Mouse (Mus musculus): ENCODE data around the gene Nupl1. TPM values are rescaled to one million over a fixed set of nuclear protein-coding genes. Genes with fewer than 3 reads are reported as not detected.

Gene Nupl1
- polyA plus RNA-seq, 1 experiment from 2014 or later, result not detected

DNA sequence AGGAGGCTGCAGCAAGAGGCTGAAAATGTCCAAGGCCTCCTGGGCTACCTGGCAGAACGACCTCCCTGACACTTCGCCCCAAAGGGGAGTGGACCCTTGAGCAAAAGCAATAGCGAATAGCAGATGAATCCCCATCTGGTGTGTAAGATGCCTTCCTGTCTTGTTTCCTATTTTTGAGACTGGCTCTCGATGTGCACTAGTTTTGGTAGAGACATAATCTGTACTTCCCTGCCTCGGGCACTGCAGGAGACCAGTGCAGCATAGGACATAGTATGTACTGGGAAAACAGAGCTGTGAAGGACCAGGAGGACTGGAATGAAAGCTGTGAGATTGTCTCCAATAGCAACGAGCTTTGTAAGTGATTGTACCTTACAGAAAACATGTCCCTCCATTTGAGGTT is 22.1 kb upstream of the Nupl1 start:
- H3K4me1 ChIP-seq (ENCODE audit: control insufficient read depth, insufficient read depth, low read length), result no peaks in the 10 kb centered on the region
- H3K4me3 ChIP-seq (ENCODE audit: low read depth, low read length), result no peak overlapping the region
- H3K9me3 ChIP-seq (ENCODE audit: control insufficient read depth, low read length), result no peaks in the 10 kb centered on the region
- no peaks in the 10 kb centered on the region for H3K27me3 ChIP-seq (replicated peaks; ENCODE audit: control insufficient read depth, insufficient read depth, low read length)
- H3K4me2 ChIP-seq (ENCODE audit: low read depth, low read length), result no peak overlapping the region
- DNase-seq (ENCODE audit: low spot score) (no peak), ATAC-seq (ENCODE audit: low read depth) (no peak)
- H3K36me3 ChIP-seq (ENCODE audit: control insufficient read depth, insufficient read depth, low read length), result peaks cover 4% of the 10 kb centered on the region; the same call in 1 of the 2 replicates
- no peak overlapping the region for H3K27ac ChIP-seq (replicated peaks; ENCODE audit: low read depth, low read length)
- 79% methylated on average over 6 of the region's 6 CpGs for WGBS
- H3K9ac ChIP-seq (ENCODE audit: low read depth, low read length), result no peak overlapping the region

DNA sequence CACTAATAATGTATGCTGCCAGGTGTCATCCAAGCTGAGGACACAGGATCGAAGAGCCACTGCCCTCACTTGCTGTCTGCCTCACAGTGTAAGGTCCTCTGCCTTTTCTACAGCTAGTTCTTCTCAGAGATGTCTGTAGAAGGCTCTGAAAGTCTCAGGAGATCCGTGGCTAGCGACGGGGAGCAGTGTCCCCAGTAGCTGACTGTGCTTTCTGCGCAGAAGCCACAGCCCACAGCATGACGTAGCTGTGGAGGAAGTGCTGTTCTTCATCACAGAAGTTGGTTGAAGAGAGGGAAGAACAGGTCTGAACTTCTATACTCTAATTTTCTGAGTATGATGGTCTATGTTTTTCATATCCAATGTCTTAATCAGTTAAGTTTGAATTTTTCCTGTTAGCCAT is 18.1 kb upstream of the Nupl1 start:
- H3K9ac ChIP-seq (ENCODE audit: low read depth, low read length), result no peak overlapping the region; the same call in 1 of the 2 replicates
- H3K4me3 ChIP-seq (ENCODE audit: low read depth, low read length), result no peak overlapping the region
- H3K36me3 ChIP-seq (ENCODE audit: control insufficient read depth, insufficient read depth, low read length), result no peaks in the 10 kb centered on the region
- WGBS, result 94% methylated on average over 6 of the region's 6 CpGs
- no peaks in the 10 kb centered on the region for H3K27me3 ChIP-seq (replicated peaks; ENCODE audit: control insufficient read depth, insufficient read depth, low read length)
- peaks cover 12% of the 10 kb centered on the region; the same call in 1 of the 2 replicates for H3K4me1 ChIP-seq (ENCODE audit: control insufficient read depth, insufficient read depth, low read length)
- no peaks in the 10 kb centered on the region for H3K9me3 ChIP-seq (ENCODE audit: control insufficient read depth, low read length)
- H3K4me2 ChIP-seq (ENCODE audit: low read depth, low read length), result no peak overlapping the region
- DNase-seq (ENCODE audit: low spot score) (no peak), ATAC-seq (ENCODE audit: low read depth) (no peak)
- H3K27ac ChIP-seq (replicated peaks; ENCODE audit: low read depth, low read length), result no peak overlapping the region

- WGBS, result under 1% methylated on average over 34 of the region's 51 CpGs
- Histone ChIP-seq H3K27me3 (replicated peaks; ENCODE audit: control insufficient read depth, insufficient read depth, low read length) (no peaks in the 10 kb centered on the region), H3K4me2 (ENCODE audit: low read depth, low read length) (peak within 1 kb of the TSS; percentile 70), H3K9me3 (ENCODE audit: control insufficient read depth, low read length) (no peaks in the 10 kb centered on the region), H3K27ac (replicated peaks; ENCODE audit: low read depth, low read length) (no peak within 1 kb of the TSS; the same call in 1 of the 2 replicates), H3K4me1 (ENCODE audit: control insufficient read depth, insufficient read depth, low read length) (peaks cover 12% of the 10 kb centered on the region; the same call in 1 of the 2 replicates), H3K36me3 (ENCODE audit: control insufficient read depth, insufficient read depth, low read length) (no peaks in the 10 kb centered on the region), H3K4me3 (ENCODE audit: low read depth, low read length) (peak within 1 kb of the TSS; percentile 77), H3K9ac (ENCODE audit: low read depth, low read length) (peak within 1 kb of the TSS; percentile 79)
- ATAC-seq (ENCODE audit: low read depth) (peak; percentile 100), DNase-seq (ENCODE audit: low spot score) (peak; percentile 99)
These were observed 14.0 kb upstream of the Nupl1 start, which contains the start of gene Mtmr6 for GRCm38 (mm10) chr14:60264990-60265876. Gene Mtmr6, plus strand, starts transcription at chr14:60265228.

- H3K36me3 ChIP-seq (ENCODE audit: control insufficient read depth, insufficient read depth, low read length), result no peaks in the 10 kb centered on the region
- H3K4me2 ChIP-seq (ENCODE audit: low read depth, low read length), result no peak overlapping the region
- no peaks in the 10 kb centered on the region for H3K27me3 ChIP-seq (replicated peaks; ENCODE audit: control insufficient read depth, insufficient read depth, low read length)
- DNase-seq (ENCODE audit: low spot score) (no peak), ATAC-seq (ENCODE audit: low read depth) (no peak)
- H3K9me3 ChIP-seq (ENCODE audit: control insufficient read depth, low read length), result no peaks in the 10 kb centered on the region
- 73% methylated on average over 7 of the region's 7 CpGs for WGBS
- no peak overlapping the region for H3K4me3 ChIP-seq (ENCODE audit: low read depth, low read length)
- H3K9ac ChIP-seq (ENCODE audit: low read depth, low read length), result no peak overlapping the region
- H3K4me1 ChIP-seq (ENCODE audit: control insufficient read depth, insufficient read depth, low read length), result peaks cover 12% of the 10 kb centered on the region; the same call in 1 of the 2 replicates
- no peak overlapping the region for H3K27ac ChIP-seq (replicated peaks; ENCODE audit: low read depth, low read length)
These were observed 11.1 kb upstream of the Nupl1 start for GRCm38 (mm10) chr14:60262316-60262715.

- 87% methylated on average over 1 of the region's 1 CpGs for WGBS
- H3K27me3 ChIP-seq (replicated peaks; ENCODE audit: control insufficient read depth, insufficient read depth, low read length), result no peaks in the 10 kb centered on the region
- no peaks in the 10 kb centered on the region for H3K9me3 ChIP-seq (ENCODE audit: control insufficient read depth, low read length)
- no peak overlapping the region for H3K27ac ChIP-seq (replicated peaks; ENCODE audit: low read depth, low read length)
- H3K4me1 ChIP-seq (ENCODE audit: control insufficient read depth, insufficient read depth, low read length), result no peaks in the 10 kb centered on the region
- ATAC-seq (ENCODE audit: low read depth) (no peak), DNase-seq (ENCODE audit: low spot score) (no peak)
- no peak overlapping the region for H3K9ac ChIP-seq (ENCODE audit: low read depth, low read length)
- no peaks in the 10 kb centered on the region for H3K36me3 ChIP-seq (ENCODE audit: control insufficient read depth, insufficient read depth, low read length)
- H3K4me3 ChIP-seq (ENCODE audit: low read depth, low read length), result no peak overlapping the region
- H3K4me2 ChIP-seq (ENCODE audit: low read depth, low read length), result no peak overlapping the region
These were observed 6.6 kb upstream of the Nupl1 start for GRCm38 (mm10) chr14:60257851-60258250.

DNA sequence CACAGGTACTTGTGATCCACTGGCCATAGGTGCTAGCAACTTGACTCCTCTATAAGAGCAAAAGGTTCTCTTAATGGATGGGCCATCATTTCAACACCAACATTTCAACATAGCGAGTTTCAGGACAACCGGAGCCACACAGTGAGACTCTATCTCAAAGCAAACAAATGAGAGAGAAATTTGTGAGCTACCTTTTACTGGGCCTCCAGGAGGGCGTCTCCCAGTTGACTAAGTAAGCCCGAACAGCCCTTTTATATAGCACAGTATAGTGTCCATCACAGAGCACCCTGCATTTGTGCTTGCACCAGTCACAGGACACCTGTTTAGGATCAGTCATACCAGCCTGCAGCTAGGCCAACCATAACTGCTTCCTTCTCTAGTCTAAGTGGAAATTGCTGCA is 5.9 kb upstream of the Nupl1 start:
- 67% methylated on average over 4 of the region's 4 CpGs for WGBS
- DNase-seq (ENCODE audit: low spot score) (no peak), ATAC-seq (ENCODE audit: low read depth) (no peak)
- no peaks in the 10 kb centered on the region for H3K4me1 ChIP-seq (ENCODE audit: control insufficient read depth, insufficient read depth, low read length)
- H3K4me3 ChIP-seq (ENCODE audit: low read depth, low read length), result no peak overlapping the region
- no peak overlapping the region for H3K9ac ChIP-seq (ENCODE audit: low read depth, low read length)
- H3K4me2 ChIP-seq (ENCODE audit: low read depth, low read length), result no peak overlapping the region
- no peaks in the 10 kb centered on the region for H3K9me3 ChIP-seq (ENCODE audit: control insufficient read depth, low read length)
- H3K27ac ChIP-seq (replicated peaks; ENCODE audit: low read depth, low read length), result no peak overlapping the region
- H3K27me3 ChIP-seq (replicated peaks; ENCODE audit: control insufficient read depth, insufficient read depth, low read length), result no peaks in the 10 kb centered on the region
- H3K36me3 ChIP-seq (ENCODE audit: control insufficient read depth, insufficient read depth, low read length), result no peaks in the 10 kb centered on the region

DNA sequence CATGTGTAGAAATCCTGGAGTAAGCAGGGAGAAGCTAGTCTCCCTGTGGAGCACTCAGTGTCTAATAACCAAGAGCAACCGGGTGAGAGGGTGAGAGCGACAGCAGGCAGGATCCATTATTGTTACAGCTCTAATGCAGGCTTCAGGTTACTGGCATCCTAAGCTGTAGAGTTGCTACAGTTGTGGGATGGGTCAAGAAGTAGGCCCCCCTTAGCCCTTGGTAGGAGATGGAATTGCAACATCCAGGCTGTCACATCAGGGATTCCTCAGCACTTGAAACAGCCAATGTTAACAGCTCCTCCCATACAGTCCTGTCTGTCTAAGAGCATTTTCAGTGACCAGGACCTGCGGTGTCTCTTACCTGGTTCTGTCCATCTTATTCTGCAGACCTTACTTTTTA is 5.1 kb upstream of the Nupl1 start:
- Histone ChIP-seq H3K27me3 (replicated peaks; ENCODE audit: control insufficient read depth, insufficient read depth, low read length) (no peaks in the 10 kb centered on the region), H3K9ac (ENCODE audit: low read depth, low read length) (no peak overlapping the region; the same call in 1 of the 2 replicates), H3K27ac (replicated peaks; ENCODE audit: low read depth, low read length) (no peak overlapping the region), H3K4me3 (ENCODE audit: low read depth, low read length) (no peak overlapping the region), H3K9me3 (ENCODE audit: control insufficient read depth, low read length) (no peaks in the 10 kb centered on the region), H3K4me1 (ENCODE audit: control insufficient read depth, insufficient read depth, low read length) (no peaks in the 10 kb centered on the region), H3K4me2 (ENCODE audit: low read depth, low read length) (no peak overlapping the region), H3K36me3 (ENCODE audit: control insufficient read depth, insufficient read depth, low read length) (no peaks in the 10 kb centered on the region)
- DNase-seq (ENCODE audit: low spot score) (peak; percentile 15), ATAC-seq (ENCODE audit: low read depth) (no peak)
- WGBS, result 27% methylated on average over 3 of the region's 3 CpGs

- Histone ChIP-seq H3K36me3 (ENCODE audit: control insufficient read depth, insufficient read depth, low read length) (no peaks in the 10 kb centered on the region), H3K4me3 (ENCODE audit: low read depth, low read length) (no peak overlapping the region), H3K27ac (replicated peaks; ENCODE audit: low read depth, low read length) (no peak overlapping the region), H3K4me2 (ENCODE audit: low read depth, low read length) (no peak overlapping the region), H3K9me3 (ENCODE audit: control insufficient read depth, low read length) (no peaks in the 10 kb centered on the region), H3K9ac (ENCODE audit: low read depth, low read length) (no peak overlapping the region), H3K4me1 (ENCODE audit: control insufficient read depth, insufficient read depth, low read length) (peaks cover 5% of the 10 kb centered on the region; the same call in 1 of the 2 replicates), H3K27me3 (replicated peaks; ENCODE audit: control insufficient read depth, insufficient read depth, low read length) (no peaks in the 10 kb centered on the region)
- DNase-seq (ENCODE audit: low spot score), result no peak
- ATAC-seq (ENCODE audit: low read depth), result no peak
These were observed 3.5 kb upstream of the Nupl1 start for GRCm38 (mm10) chr14:60254774-60255173.

- no peak overlapping the region for H3K9ac ChIP-seq (ENCODE audit: low read depth, low read length)
- no peaks in the 10 kb centered on the region for H3K27me3 ChIP-seq (replicated peaks; ENCODE audit: control insufficient read depth, insufficient read depth, low read length)
- 88% methylated on average over 3 of the region's 3 CpGs for WGBS
- DNase-seq (ENCODE audit: low spot score) (no peak), ATAC-seq (ENCODE audit: low read depth) (no peak)
- H3K36me3 ChIP-seq (ENCODE audit: control insufficient read depth, insufficient read depth, low read length), result no peaks in the 10 kb centered on the region
- no peak overlapping the region for H3K4me3 ChIP-seq (ENCODE audit: low read depth, low read length)
- peaks cover 11% of the 10 kb centered on the region for H3K4me1 ChIP-seq (ENCODE audit: control insufficient read depth, insufficient read depth, low read length)
- no peak overlapping the region for H3K4me2 ChIP-seq (ENCODE audit: low read depth, low read length)
- no peak overlapping the region for H3K27ac ChIP-seq (replicated peaks; ENCODE audit: low read depth, low read length)
- no peaks in the 10 kb centered on the region for H3K9me3 ChIP-seq (ENCODE audit: control insufficient read depth, low read length)
These were observed 2.2 kb upstream of the Nupl1 start for GRCm38 (mm10) chr14:60253466-60253865.
